Mouse (Mus musculus) urinary bladder, postnatal 25 days (tissue): ENCODE measurements at regions not wholly inside any gene's neighbourhood (a gene's known extent, or its start where the extent isn't known, plus 50 kb on each side); places are given as distances from the start of the nearest gene placed in this dataset.

Experiments
- DNase-seq: peaks from one replicate; pipeline ENCODE4 v3.0.0; 2022; ENCODE audit warnings: low spot score

GRCm38 (mm10) chr3:17795271-17796260 is 152.6 kb upstream of the Cypt12 start:
- DNase-seq, result no peak

GRCm38 (mm10) chr3:17796766-17797165 is 151.4 kb upstream of the Cypt12 start:
- DNase-seq, result no peak

DNA sequence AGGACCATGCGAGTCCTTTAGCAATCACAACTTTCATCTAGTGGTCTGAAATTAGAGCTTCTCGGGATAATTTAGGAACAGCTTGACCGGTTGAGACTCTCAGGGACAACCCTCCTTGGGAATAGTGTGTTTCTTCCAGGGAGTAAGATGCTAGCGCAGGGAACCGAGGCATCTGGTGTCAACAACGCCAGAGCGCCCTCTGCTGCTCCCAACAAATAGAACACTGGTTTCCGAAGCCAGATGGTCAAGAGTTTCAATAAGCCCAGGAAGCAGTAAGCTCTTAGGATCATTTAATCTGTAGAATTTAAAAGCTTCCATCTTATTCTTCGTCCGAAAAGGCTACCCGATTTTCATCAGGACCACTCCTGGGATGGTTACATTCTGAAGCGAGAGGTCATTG is 149.8 kb upstream of the Cypt12 start:
- DNase-seq, result no peak

GRCm38 (mm10) chr3:17799120-17799519 is 149.1 kb upstream of the Cypt12 start:
- DNase-seq, result no peak

DNA sequence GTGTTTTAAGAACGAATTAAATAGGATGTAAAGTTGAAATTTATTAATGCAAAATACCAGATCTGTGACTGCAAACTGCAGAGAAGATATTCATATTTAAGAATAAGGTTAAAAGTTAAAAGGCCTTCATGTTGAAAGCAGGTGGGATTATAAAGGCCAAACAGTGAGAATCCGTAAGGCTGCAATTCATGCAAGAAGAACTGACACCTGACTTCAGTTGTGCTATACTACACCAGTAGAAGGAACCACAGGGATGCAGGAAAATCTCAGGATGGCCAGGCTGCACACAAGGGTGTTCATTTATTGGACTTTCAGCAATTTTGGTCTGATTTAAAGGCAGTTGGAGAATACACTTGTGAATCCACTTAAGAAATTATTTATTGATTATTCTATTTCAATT is 147.4 kb upstream of the Cypt12 start:
- no peak for DNase-seq

DNA sequence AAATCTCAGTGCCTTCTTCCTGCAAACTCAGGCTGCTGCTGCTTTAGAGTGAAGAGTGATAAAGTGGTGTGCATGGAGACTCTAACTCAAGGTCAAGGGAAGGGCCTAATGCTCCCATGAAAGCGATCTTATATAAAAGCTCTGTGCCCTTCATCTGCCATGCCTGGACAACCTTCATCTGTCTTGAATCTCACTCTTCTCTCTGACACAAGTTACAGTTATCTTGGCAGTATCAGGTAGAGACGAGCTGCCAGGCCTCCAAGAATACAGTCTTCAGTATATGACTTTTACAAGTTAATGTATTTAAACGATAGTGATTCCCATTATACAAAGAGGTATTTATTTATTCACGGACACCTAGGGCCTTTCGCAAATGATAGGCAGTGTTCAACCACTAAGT is 146.7 kb upstream of the Cypt12 start:
- no peak for DNase-seq

DNA sequence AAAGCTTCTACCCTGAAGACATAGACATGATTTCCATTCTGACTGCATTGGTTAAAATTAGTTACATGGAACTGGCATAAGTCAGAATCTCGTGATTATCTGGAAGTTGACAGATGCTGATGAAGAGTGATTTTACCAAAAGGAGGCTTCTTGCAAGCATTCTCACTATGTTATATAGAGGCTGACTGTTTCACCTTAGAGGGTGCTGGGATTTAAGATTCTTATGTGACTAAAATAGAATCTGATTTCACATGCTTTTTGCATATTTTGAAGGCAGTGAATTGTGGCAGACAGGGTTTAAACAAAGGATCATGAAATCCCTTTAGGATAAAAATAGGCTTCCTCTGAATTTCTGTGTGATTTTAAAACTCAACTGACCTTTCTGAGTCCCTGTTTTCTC is 143.0 kb upstream of the Cypt12 start:
- no peak for DNase-seq

DNA sequence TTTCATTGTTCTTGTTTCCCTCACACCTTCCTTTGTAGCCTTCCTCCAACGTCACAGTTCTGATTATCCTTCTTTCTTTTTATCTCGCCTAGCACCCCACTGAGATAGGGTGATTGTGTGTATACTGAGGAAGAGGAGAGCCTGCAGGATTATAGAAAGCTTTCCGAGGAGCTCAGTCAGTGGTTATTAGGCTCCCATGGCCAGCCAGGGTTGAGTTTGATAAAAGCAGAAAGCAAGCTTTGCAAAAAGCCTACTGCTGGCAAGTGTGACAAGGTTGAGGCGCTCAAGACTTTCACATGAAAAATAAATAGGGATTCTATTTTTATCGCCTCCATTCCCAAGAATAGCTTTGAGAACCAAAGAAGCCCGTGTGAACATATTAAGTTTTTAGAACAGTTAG is 136.9 kb upstream of the Cypt12 start:
- no peak for DNase-seq

DNA sequence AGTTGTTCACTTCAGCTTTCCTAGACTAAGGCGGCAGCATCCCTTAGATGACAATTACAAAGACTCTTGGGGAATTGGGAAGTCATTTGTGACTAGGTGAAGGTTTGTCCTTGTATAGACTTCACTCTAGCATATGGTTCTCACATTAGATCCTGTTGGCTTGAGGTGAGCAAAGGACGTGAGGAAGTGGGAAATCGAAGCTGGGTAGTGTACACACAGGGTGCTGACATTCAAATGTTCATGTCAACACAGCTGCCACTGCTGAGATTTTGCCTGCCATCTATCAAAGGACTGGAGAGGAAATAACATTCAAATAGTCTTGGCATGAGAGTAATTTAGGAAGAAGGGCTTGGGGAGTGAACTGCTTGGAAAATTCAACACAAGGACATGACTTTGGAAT is 124.0 kb upstream of the Cypt12 start:
- no peak for DNase-seq

GRCm38 (mm10) chr3:17824662-17825061 is 123.5 kb upstream of the Cypt12 start:
- no peak for DNase-seq

- no peak for DNase-seq
Measured at GRCm38 (mm10) chr3:17825254-17825890, 122.8 kb upstream of the Cypt12 start.

- peak; percentile 55 for DNase-seq
Measured at GRCm38 (mm10) chr3:17834706-17835105, 113.5 kb upstream of the Cypt12 start.

DNA sequence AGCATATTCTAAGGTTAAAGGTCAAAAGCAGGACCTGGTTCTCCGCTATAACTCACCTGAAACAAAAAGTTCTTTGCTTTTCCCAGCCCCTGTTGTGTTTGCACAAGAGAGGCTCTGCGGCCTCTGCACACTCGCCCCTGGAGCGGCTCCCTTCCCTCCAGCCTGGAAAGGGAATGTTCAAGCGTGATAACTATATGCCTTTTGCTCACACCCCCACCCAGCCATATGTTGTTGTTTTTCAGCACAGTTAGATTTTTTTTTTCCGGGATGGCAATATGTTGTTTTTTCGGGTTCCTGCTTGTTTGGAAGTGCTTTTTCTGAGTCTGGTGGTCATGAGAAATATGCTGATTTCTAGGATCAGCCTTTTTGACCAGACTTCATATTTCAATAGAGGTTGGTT is 100.6 kb upstream of the Cypt12 start:
- DNase-seq, result no peak

DNA sequence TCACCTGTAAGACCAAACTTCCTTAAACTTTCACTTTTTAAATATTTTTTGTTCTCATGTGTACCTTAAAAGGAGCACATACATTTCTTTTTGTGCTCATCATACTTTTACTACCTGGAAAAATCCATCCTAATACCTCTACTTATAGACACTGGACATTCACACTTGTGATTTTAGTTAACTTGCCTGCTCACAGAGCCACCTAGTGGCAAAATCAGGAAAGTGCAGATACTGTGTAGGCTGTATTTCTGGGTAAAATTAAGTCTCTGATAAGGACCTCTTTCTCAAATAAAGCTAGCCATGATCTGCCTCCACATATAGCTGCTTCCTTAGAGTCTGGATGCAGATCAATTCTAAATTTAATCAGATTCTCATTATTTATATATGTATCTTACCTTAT is 100.0 kb upstream of the Cypt12 start:
- no peak for DNase-seq

DNA sequence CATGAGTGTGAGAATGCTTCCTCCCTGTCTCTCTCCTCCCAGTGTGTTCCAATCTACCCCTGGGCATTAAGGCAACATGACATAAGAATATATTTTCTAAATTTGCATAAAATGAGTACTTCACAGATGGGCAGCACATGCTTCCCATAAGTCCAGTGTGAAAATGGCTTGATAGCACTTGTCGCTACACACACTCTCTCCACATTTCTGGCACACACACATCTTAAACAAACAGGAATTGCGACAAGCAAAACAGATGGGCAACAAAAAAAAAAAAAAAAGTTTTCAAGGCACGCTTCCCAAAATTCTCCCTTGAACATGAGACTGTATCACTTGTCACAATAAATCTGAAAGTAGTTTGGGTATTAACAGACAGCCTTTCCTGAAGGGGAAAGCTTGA is 85.8 kb upstream of the Cypt12 start:
- DNase-seq, result no peak

DNA sequence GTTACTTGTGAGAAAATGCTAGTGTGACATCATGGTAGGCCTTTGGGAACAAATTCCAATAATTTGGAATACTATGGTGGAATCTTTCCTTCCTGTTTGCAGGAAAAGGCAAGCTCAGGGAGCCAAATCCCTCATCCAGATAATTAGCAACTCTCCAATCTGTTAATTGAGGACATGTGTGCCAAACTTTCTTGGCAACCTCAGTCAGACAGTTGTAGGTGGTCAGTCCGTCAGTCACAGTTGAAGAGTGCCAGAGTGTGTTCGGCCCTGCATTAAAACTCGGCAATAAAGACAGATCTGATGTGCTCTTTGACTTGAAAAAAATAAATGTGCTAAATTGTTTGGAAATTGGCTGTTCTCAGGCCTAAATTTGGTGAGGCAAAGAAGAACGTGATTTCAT is 83.1 kb upstream of the Cypt12 start:
- DNase-seq, result no peak

GRCm38 (mm10) chr3:17870895-17871482 is 77.2 kb upstream of the Cypt12 start:
- no peak for DNase-seq

- no peak for DNase-seq
Measured at GRCm38 (mm10) chr3:17895869-17896268, 52.3 kb upstream of the Cypt12 start.

DNA sequence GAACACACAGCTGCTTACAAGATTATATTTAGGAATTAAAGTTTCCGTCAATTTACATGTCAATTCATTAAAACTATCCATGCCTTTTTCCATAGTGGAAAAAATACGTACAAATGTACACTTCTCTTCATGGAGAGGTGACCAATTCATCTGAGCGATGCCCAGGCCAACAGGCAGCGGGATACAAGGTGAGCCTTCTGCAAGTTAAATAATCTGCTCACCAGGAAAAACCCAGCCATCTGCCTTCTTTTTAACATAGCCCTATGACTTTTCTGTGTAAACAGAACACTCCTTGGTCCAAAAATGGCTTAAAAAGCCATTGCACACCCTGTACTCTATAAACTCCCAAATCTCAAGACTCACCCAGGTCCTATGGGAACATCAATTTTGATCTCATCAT is 51.5 kb upstream of the Cypt12 start:
- DNase-seq, result no peak
